Mouse (Mus musculus) heart, embryonic 16.5 days (tissue): Measurements from ENCODE around the gene Mapk8ip2. TPM values are rescaled to one million over a fixed set of nuclear protein-coding genes. Genes with fewer than 3 reads are reported as not detected.

Source experiments
- ATAC-seq: fragments of 200-750 bp; cut with Nextera tagmentation; replicated peaks from 2 replicates; pipeline ENCODE4 v1.8.0; 2017; ENCODE audit warnings: moderate number of reproducible peaks; ENCODE audit not compliant: insufficient read depth, low FRiP score; ENCODE audit errors: extremely low read depth
- H3K27ac ChIP-seq: fragments of 300-500 bp; sonication (generic); 2 replicates; pipeline ENCODE4 v1.5.1; 2014; ENCODE audit warnings: mild to moderate bottlenecking, low read length, control low read depth, moderate library complexity
- H3K27me3 ChIP-seq: fragments of 300-500 bp; sonication (generic); 2 replicates; pipeline ENCODE4 v1.6.1; 2014; ENCODE audit warnings: low read length, mixed read lengths; ENCODE audit not compliant: control insufficient read depth, insufficient read depth
- H3K36me3 ChIP-seq: fragments of 300-500 bp; sonication (generic); 2 replicates; pipeline ENCODE4 v1.6.1; 2014; ENCODE audit not compliant: control insufficient read depth, insufficient read depth
- H3K4me1 ChIP-seq: fragments of 300-500 bp; sonication (generic); 2 replicates; pipeline ENCODE4 v1.6.1; 2014; ENCODE audit warnings: low read length, mixed read lengths; ENCODE audit not compliant: control insufficient read depth, insufficient read depth
- H3K4me2 ChIP-seq: fragments of 300-500 bp; sonication (generic); 2 replicates; pipeline ENCODE4 v1.6.1; 2014; ENCODE audit warnings: low read depth, mild to moderate bottlenecking, control low read depth, low read length
- H3K4me3 ChIP-seq: fragments of 300-500 bp; sonication (generic); 2 replicates; pipeline ENCODE4 v1.5.1; 2014; ENCODE audit warnings: mild to moderate bottlenecking, control low read depth, low read length
- H3K9ac ChIP-seq: fragments of 300-500 bp; sonication (generic); 2 replicates; pipeline ENCODE4 v1.6.1; 2014; ENCODE audit warnings: low read length, control low read depth
- H3K9me3 ChIP-seq: fragments of 300-500 bp; sonication (generic); replicated peaks from 2 replicates; pipeline ENCODE4 v1.6.1; 2016; ENCODE audit warnings: low read length; ENCODE audit not compliant: control insufficient read depth
- WGBS: fragments of 180-500 bp; shearing (Covaris S2); extraction: QIAGEN DNeasy Blood & Tissue Kit; methylation state at CpG from one replicate; pipeline ENCODE4 v1.1.7; 2014; 5-methylcytosine and 5-hydroxymethylcytosine counted together
- polyA plus RNA-seq: library from polyadenylated mRNA; unstranded; fragments of >200 nt; fragmentation: Nextera tagmentation; extraction: Ambion mirVana; gene quantifications from 2 replicates; pipeline ENCODE4 v1.2.1, GENCODE M21; 2015

The Mapk8ip2 gene
- 0.11 and 0.29 TPM in 2 replicates for polyA plus RNA-seq

DNA sequence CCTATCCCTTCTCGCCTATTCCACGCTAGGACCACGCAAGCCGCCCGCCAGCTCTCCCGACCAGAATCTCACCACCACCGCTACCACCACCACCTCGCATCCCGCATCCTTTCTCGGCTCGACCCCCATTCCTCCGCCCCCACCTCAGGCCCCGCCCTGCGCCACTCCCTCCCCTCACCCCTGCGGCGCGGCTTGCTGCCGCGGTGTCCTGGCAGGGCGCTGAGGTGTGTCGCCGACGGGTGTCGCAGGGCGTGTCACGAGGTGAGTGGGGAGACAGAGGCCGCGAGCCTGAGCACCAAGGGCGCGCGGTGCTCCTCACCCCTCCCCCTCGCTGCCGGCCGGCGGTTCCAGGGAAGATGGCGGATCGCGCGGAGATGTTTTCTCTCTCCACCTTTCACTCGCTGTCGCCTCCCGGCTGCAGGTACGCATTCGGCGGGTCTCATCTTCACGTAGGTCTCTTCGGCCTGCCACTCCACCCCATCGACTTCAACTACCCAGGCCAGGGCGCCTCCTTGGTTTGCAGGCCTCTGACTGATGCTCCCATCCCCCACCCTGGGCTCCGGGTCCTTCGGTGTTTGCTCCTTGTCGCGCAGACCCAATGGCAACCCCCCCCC, at the start of gene Mapk8ip2:
Mapk8ip2 (plus strand) TSS at position 49 of the 614 bp plus-strand sequence.
- under 1% methylated on average over 53 of the region's 53 CpGs for WGBS
- peaks cover 4% of the 10 kb centered on the region; the same call in 1 of the 2 replicates for H3K4me1 ChIP-seq
- H3K4me2 ChIP-seq, result peak within 1 kb of the TSS; percentile 71
- no peaks in the 10 kb centered on the region for H3K36me3 ChIP-seq
- no peaks in the 10 kb centered on the region for H3K9me3 ChIP-seq
- no peak within 1 kb of the TSS for H3K9ac ChIP-seq
- H3K27me3 ChIP-seq, result peaks cover 44% of the 10 kb centered on the region
- no peak within 1 kb of the TSS for H3K27ac ChIP-seq
- H3K4me3 ChIP-seq, result peak within 1 kb of the TSS; percentile 50
- ATAC-seq, result no peak

DNA sequence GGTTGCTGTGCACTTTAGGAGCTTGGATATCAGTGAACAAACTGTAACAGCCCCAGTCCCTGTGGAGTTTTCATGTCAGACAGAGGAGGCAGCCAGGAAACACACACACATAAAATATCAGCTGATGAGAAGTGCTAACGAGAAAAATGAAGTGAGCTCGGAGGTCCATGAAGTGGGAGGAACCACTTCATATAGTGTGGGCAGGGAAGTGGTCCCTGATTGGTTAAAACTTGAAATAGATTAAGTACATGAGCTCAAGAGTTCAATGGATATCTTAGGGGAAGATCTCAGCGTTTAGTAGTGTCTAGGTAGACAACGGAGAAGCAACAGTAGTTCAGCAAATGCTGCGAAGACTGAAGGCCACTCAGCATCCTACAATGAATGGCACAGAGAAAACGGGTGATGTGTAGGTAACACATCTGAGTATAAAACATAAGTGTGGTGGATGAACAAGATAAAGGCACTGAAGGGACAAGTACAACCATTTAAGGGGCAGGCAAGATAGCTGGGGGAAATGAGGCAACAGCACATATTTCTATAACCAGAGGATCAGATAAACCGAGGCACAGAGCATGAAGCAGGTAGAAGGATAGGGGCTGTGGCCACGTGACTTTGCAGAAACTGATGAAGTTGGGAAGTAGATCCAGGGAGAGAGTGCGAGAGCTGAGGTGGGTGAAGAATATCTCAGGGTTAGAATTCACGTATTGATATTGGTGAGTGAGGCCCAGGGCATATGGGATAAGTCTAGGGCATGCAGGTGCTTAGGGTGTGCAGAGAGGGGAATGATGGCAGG, 48.7 kb upstream of the Mapk8ip2 start:
- peaks cover 11% of the 10 kb centered on the region for H3K9me3 ChIP-seq
- no peak overlapping the region for H3K4me2 ChIP-seq
- no peak overlapping the region for H3K4me3 ChIP-seq
- no peak for ATAC-seq
- no peaks in the 10 kb centered on the region for H3K27me3 ChIP-seq
- H3K9ac ChIP-seq, result no peak overlapping the region
- H3K27ac ChIP-seq, result no peak overlapping the region
- 71% methylated on average over 10 of the region's 10 CpGs for WGBS
- no peaks in the 10 kb centered on the region for H3K4me1 ChIP-seq
- no peaks in the 10 kb centered on the region for H3K36me3 ChIP-seq

DNA sequence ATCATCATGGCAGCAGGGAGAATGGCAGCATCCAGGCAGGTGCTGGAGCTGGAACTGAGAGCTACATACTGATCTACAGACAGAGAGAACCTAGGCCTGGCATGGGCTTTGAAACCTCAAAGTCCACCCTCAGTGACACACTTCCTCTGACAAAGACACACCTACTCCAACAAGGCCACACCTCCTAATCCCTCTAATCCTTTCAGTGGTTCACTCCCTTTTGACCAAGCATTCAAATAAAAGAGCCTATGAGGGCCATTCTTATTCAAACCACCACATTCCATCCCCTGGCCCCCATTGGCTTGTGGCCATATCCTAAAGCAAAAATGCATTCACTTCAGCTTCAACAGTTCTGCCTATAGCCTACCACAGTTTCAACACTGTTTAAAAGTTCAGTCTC, 47.0 kb upstream of the Mapk8ip2 start:
- no peak overlapping the region for H3K4me2 ChIP-seq
- H3K27ac ChIP-seq, result no peak overlapping the region
- H3K9me3 ChIP-seq, result peaks cover 11% of the 10 kb centered on the region
- H3K9ac ChIP-seq, result no peak overlapping the region
- no peaks in the 10 kb centered on the region for H3K4me1 ChIP-seq
- no peak overlapping the region for H3K4me3 ChIP-seq
- no peaks in the 10 kb centered on the region for H3K27me3 ChIP-seq
- H3K36me3 ChIP-seq, result no peaks in the 10 kb centered on the region
- no peak for ATAC-seq

DNA sequence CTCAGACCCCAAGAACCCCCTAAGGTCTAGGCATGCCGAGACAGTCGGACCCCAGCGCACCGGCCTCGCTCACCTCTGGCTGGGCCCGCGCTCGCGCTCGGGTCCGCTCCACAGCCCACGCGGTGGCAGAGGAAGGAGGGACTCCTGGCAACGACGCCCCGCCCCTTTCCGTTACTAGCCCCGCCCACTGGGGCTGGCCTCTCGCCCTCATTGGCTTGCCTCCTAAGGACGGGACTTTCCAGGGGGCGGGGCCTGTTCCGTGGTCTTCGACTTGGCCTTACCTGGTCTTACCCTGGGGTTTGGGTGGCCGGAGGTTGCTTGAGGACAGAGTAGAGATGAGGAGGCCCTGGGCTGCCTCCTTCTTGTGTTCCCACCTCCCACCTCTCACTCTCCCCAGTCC, 43.6 kb upstream of the Mapk8ip2 start, which contains the start of gene Syce3:
Syce3 (minus strand) TSS at position 386 of the 400 bp plus-strand sequence.
- Histone ChIP-seq H3K27me3 (no peaks in the 10 kb centered on the region), H3K4me3 (no peak within 1 kb of the TSS), H3K9me3 (peaks cover 11% of the 10 kb centered on the region), H3K36me3 (no peaks in the 10 kb centered on the region), H3K4me2 (no peak within 1 kb of the TSS), H3K9ac (no peak within 1 kb of the TSS), H3K27ac (no peak within 1 kb of the TSS), H3K4me1 (peaks cover 2% of the 10 kb centered on the region; the same call in 1 of the 2 replicates)
- WGBS, result 82% methylated on average over 24 of the region's 24 CpGs
- ATAC-seq, result no peak

DNA sequence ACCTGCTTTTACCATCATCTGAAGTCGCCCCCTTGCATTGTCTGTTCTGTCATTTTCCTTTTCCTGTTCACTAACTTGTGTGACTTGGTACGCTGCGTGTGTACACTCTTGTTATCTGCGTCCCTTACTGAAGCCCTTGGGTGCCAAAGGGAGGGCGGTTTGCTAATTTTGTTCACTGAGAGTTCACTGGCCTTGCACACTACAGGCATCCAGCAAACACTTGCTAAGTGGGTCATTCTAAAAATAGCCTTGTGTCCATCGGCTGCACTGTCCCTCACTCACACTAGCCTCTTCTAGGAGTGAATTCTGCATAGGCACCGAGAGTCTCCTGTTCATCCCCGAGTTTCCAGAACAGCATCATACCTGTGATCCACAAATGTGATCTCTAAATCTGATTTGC, 38.4 kb upstream of the Mapk8ip2 start:
- Histone ChIP-seq H3K4me2 (peak overlapping the region; percentile 46), H3K36me3 (peaks cover 38% of the 10 kb centered on the region), H3K27me3 (no peaks in the 10 kb centered on the region), H3K27ac (peak overlapping the region; percentile 87), H3K4me3 (no peak overlapping the region), H3K4me1 (peaks cover 11% of the 10 kb centered on the region), H3K9me3 (no peaks in the 10 kb centered on the region), H3K9ac (peak overlapping the region; percentile 20; the same call in 1 of the 2 replicates)
- 42% methylated on average over 8 of the region's 8 CpGs for WGBS
- ATAC-seq, result peak; percentile 87

DNA sequence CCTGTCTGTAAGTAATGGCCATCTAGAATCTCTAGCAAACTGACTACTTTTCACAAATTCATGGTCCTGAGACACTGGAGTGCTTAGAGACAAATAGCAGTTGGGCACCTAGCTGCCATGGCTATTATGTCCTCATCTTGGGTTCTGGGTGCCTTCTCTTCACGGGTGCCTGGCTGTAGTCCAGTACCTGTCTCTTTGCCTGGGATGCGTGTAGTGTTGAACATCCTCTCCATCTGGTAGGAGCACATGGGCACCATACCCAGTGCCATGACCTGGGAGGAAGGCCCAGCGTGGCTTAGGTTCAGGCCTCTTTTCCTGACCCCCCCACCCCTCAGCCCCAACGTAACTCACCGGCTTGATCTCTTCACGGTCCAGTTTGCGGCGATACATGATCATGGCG, 31.8 kb upstream of the Mapk8ip2 start:
- Histone ChIP-seq H3K4me3 (no peak overlapping the region), H3K9me3 (no peaks in the 10 kb centered on the region), H3K4me2 (no peak overlapping the region), H3K4me1 (peaks cover 27% of the 10 kb centered on the region), H3K9ac (no peak overlapping the region), H3K36me3 (peaks cover 51% of the 10 kb centered on the region), H3K27me3 (no peaks in the 10 kb centered on the region), H3K27ac (no peak overlapping the region)
- 94% methylated on average over 9 of the region's 9 CpGs for WGBS
- ATAC-seq, result no peak

DNA sequence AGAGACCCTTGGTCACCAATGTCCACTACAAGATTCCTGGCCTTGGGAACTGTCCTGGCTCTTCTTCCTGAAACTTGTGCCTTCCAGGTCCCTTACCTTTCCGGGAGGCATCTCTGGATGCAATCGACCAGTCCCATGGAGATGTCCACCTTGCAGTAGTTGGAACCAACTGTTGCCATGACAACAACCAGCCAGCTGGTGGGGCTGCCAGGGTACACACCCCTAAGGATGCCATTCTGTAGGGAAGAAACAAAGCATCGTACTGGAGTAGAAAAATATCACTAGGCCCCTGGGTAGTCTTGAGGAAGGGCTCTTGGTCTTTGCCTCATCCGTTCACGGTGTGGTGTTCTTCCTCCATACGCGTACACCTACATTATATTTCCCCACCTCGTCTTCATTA, 29.1 kb upstream of the Mapk8ip2 start:
- H3K36me3 ChIP-seq, result peaks cover 39% of the 10 kb centered on the region
- peak overlapping the region; percentile 67 for H3K4me2 ChIP-seq
- H3K4me3 ChIP-seq, result peak overlapping the region; percentile 63
- peaks cover 35% of the 10 kb centered on the region for H3K4me1 ChIP-seq
- H3K27ac ChIP-seq, result peak overlapping the region; percentile 99
- no peaks in the 10 kb centered on the region for H3K9me3 ChIP-seq
- ATAC-seq, result no peak
- no peaks in the 10 kb centered on the region for H3K27me3 ChIP-seq
- H3K9ac ChIP-seq, result peak overlapping the region; percentile 92
- WGBS, result 68% methylated on average over 8 of the region's 8 CpGs

DNA sequence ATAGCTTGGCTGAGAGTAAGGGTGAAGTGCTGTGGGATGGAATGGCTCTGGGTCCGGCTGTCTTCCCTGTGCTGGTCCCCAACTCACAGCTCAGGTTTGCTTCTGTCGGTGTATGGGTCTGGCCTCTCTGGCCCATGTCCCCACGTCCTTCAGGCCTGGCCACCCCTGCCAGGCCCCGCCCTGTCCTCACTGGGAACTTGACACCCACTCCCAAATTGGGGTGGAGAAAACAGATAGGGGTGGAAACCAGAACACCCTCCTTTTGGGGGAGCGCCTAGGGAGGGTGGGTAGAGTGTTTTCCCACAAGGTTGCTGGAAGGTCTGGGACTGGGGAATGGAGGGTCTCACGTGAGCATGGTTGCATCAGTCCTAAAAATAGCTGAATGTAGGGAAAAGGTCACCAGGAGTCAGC, 28.0 kb upstream of the Mapk8ip2 start, which contains the start of gene Cpt1b:
Cpt1b (minus strand) TSS at position 153 of the 411 bp plus-strand sequence.
- Histone ChIP-seq H3K9ac (peak within 1 kb of the TSS; percentile 92), H3K36me3 (peaks cover 29% of the 10 kb centered on the region), H3K4me1 (peaks cover 39% of the 10 kb centered on the region)

DNA sequence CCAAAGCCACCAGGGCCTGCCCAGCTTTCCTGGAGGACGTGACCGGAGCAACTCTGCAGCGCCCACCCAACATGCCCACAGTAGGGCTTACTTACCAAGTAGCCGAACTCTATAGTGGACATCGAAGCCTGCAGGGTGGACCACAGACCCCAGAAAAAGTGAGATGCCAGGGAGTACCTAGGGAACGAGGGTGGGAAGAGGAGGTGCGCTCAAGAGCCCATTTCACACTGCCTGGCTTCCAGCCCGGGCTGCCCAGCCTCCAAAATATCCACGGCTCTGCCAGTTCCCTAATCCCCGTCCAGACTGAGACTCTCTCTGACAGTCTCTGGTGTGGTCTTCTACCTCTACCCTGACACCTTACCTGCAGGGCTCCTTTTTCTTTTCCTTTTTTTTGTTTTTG, 27.0 kb upstream of the Mapk8ip2 start:
- Histone ChIP-seq H3K4me1 (peaks cover 39% of the 10 kb centered on the region), H3K27me3 (no peaks in the 10 kb centered on the region), H3K27ac (peak overlapping the region; percentile 99), H3K9ac (peak overlapping the region; percentile 64), H3K9me3 (no peaks in the 10 kb centered on the region), H3K4me3 (no peak overlapping the region), H3K4me2 (no peak overlapping the region), H3K36me3 (peaks cover 29% of the 10 kb centered on the region)
- 74% methylated on average over 10 of the region's 10 CpGs for WGBS
- ATAC-seq, result no peak

More for the DNA sequence above, 28.0 kb upstream of the Mapk8ip2 start, which contains the start of gene Cpt1b:
- H3K4me3 ChIP-seq, result peak within 1 kb of the TSS; percentile 63
- WGBS, result 26% methylated on average over 6 of the region's 6 CpGs
- peak; percentile 83 for ATAC-seq
- H3K27me3 ChIP-seq, result no peaks in the 10 kb centered on the region
- peak within 1 kb of the TSS; percentile 99 for H3K27ac ChIP-seq
- H3K4me2 ChIP-seq, result peak within 1 kb of the TSS; percentile 67
- no peaks in the 10 kb centered on the region for H3K9me3 ChIP-seq
